Mouse (Mus musculus) lung, postnatal 36 days (tissue): Measurements from ENCODE around the gene Atp8b4.

Experiments
- DNase-seq: peaks from one replicate; pipeline ENCODE4 v3.0.0; 2022; ENCODE audit warnings: mixed read lengths

Gene Atp8b4

GRCm38 (mm10) chr2:126283086-126283485, 217.4 kb downstream of the Atp8b4 start:
- DNase-seq, result peak; percentile 4

DNA sequence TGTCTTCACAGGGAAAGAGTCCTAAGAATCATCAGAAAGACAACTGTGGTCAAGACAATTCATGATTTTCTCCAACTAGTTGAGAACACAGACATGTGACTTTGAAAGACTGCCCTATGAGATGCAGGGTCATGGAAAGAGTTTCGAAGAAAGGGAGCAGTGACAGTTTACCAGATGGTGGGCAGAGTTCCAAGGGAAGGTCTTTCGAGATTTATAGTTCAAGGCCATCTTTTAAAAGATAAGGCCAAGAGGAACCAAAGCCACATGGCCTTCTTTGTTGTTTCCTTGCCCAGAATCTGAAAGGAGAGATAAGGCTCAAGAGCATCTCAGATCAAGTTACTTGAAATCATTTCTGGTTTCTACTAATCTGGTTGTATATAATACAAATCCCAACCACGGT, 225.0 kb downstream of the Atp8b4 start:
- no peak for DNase-seq

GRCm38 (mm10) chr2:126274826-126275405, 225.6 kb downstream of the Atp8b4 start:
- no peak for DNase-seq

- no peak for DNase-seq
Observed at GRCm38 (mm10) chr2:126274311-126274710, 226.2 kb downstream of the Atp8b4 start.
